Comparison of ENCODE assay signal across 9 mouse cellular contexts in genomic region chr15:81264392-81265095, GRCm38 (mm10). TPM values are rescaled to one million over a fixed set of nuclear protein-coding genes. Genes with fewer than 3 reads are reported as not detected.
DNase-seq lines count a peak whose midpoint lies in the region; ATAC-seq and TF ChIP-seq lines count a peak whose summit lies in the region.
"Had no signal": no experiment of that assay in that cellular context is flagged by ENCODE, and none has a peak within 500 bp of the region (broad histone marks: within the 10 kb centered on the region; RNA-seq: fewer than 3 reads in every experiment).

No protein-coding gene starts in this region.

- peak; percentile 29; the same call in 1 of the 2 replicates for ATAC-seq in forebrain, postnatal 0 days
- no peak for ATAC-seq in forebrain, embryonic 11.5 days (replicated peaks; ENCODE audit: low FRiP score)

- WGBS in forebrain, postnatal 0 days = 37% methylated on average over 16 of the region's 16 CpGs
- WGBS in forebrain, embryonic 11.5 days = 39% methylated on average over 16 of the region's 16 CpGs
- WGBS in olfactory bulb, adult 2 months = 24% methylated on average over 16 of the region's 16 CpGs
- 43% methylated on average over 16 of the region's 16 CpGs for WGBS in forebrain, embryonic 10.5 days

- intact Hi-C loops in gastrocnemius, postnatal 14 days (cut with DNase I; ENCODE audit: low total_unique reads) = no loop called here

- H3K4me2 ChIP-seq in forebrain, postnatal 0 days (ENCODE audit: low read depth) = no peak overlapping the region
- H3K4me2 ChIP-seq in forebrain, embryonic 11.5 days (ENCODE audit: low read depth, low read length, severe bottlenecking) = no peak overlapping the region
- H3K4me2 ChIP-seq: embryonic facial prominence, embryonic 15.5 days had no signal

- H3K27ac ChIP-seq in forebrain, postnatal 0 days (ENCODE audit: low read depth, low read length) = no peak overlapping the region
- H3K27ac ChIP-seq in forebrain, embryonic 11.5 days (ENCODE audit: low read depth, low read length) = no peak overlapping the region
- H3K27ac ChIP-seq in olfactory bulb, adult 2 months (ENCODE audit: insufficient read depth, low read depth, low read length) = peak overlapping the region; percentile 67
- H3K27ac ChIP-seq in forebrain, embryonic 10.5 days = no peak overlapping the region
- H3K27ac ChIP-seq: embryonic facial prominence, embryonic 15.5 days had no signal

- no peak overlapping the region for H3K4me3 ChIP-seq in forebrain, postnatal 0 days (ENCODE audit: low read depth, low read length)
- H3K4me3 ChIP-seq in forebrain, embryonic 11.5 days (ENCODE audit: low read depth, low read length) = no peak overlapping the region
- H3K4me3 ChIP-seq in olfactory bulb, adult 2 months (ENCODE audit: insufficient read depth, low read depth, low read length) = no peak overlapping the region
- no peak overlapping the region for H3K4me3 ChIP-seq in forebrain, embryonic 10.5 days
- H3K4me3 ChIP-seq: embryonic facial prominence, embryonic 15.5 days had no signal

- H3K27me3 ChIP-seq in forebrain, postnatal 0 days (ENCODE audit: insufficient read depth, low read length) = no peaks in the 10 kb centered on the region
- no peaks in the 10 kb centered on the region for H3K27me3 ChIP-seq in forebrain, embryonic 11.5 days (ENCODE audit: control insufficient read depth, insufficient read depth, low read length)
- peaks cover 10% of the 10 kb centered on the region; the same call in 1 of the 2 replicates for H3K27me3 ChIP-seq in forebrain, embryonic 10.5 days (ENCODE audit: poor library complexity, severe bottlenecking)
- H3K27me3 ChIP-seq: embryonic facial prominence, embryonic 15.5 days had no signal

- TF ChIP-seq POLR2A in olfactory bulb, adult 2 months (IDR thresholded peaks at IDR 0.05; ENCODE audit: insufficient read depth, low read depth, low read length) = no peak

- H3K9ac ChIP-seq in forebrain, postnatal 0 days = peak overlapping the region; percentile 14; the same call in 1 of the 2 replicates
- no peak overlapping the region for H3K9ac ChIP-seq in forebrain, embryonic 11.5 days (ENCODE audit: low read length)
- H3K9ac ChIP-seq: embryonic facial prominence, embryonic 15.5 days had no signal

- no peaks in the 10 kb centered on the region for H3K36me3 ChIP-seq in forebrain, postnatal 0 days (ENCODE audit: insufficient read depth)
- no peaks in the 10 kb centered on the region for H3K36me3 ChIP-seq in forebrain, embryonic 11.5 days (ENCODE audit: control insufficient read depth, insufficient read depth, low read length)
- no peaks in the 10 kb centered on the region for H3K36me3 ChIP-seq in forebrain, embryonic 10.5 days (replicated peaks)
- H3K36me3 ChIP-seq: embryonic facial prominence, embryonic 15.5 days had no signal

- TF ChIP-seq CTCF in forebrain, postnatal 0 days (IDR thresholded peaks at IDR 0.05; ENCODE audit: low read depth) = no peak
- TF ChIP-seq CTCF in olfactory bulb, adult 2 months (IDR thresholded peaks at IDR 0.05; ENCODE audit: insufficient read depth, low read depth, low read length) = no peak

- H3K9me3 ChIP-seq in forebrain, postnatal 0 days (ENCODE audit: low read length) = no peaks in the 10 kb centered on the region
- H3K9me3 ChIP-seq in forebrain, embryonic 11.5 days (ENCODE audit: control insufficient read depth, low read length) = no peaks in the 10 kb centered on the region
- peaks cover 4% of the 10 kb centered on the region; the same call in 1 of the 2 replicates for H3K9me3 ChIP-seq in forebrain, embryonic 10.5 days
- H3K9me3 ChIP-seq: embryonic facial prominence, embryonic 15.5 days had no signal

- DNase-seq in forebrain, postnatal 0 days = no peak
- DNase-seq in forebrain, embryonic 11.5 days (ENCODE audit: low spot score) = no peak
- peak; percentile 97 for DNase-seq in NIH3T3 (ENCODE audit: low read depth)
- DNase-seq in gastrocnemius, postnatal 14 days = peak; percentile 87
- DNase-seq in left cerebral cortex, adult 11 months (ENCODE audit: low spot score) = peak; percentile 48
- no peak for DNase-seq in kidney, adult 9 months
- no peak for DNase-seq in forebrain, embryonic 10.5 days (ENCODE audit: extremely low spot score, low spot score)

- H3K4me1 ChIP-seq in forebrain, postnatal 0 days (ENCODE audit: insufficient read depth) = no peaks in the 10 kb centered on the region
- H3K4me1 ChIP-seq in forebrain, embryonic 11.5 days (replicated peaks; ENCODE audit: control insufficient read depth, insufficient read depth, low read length) = no peaks in the 10 kb centered on the region
- H3K4me1 ChIP-seq in olfactory bulb, adult 2 months (ENCODE audit: control insufficient read depth, insufficient read depth, low read length) = peaks cover 9% of the 10 kb centered on the region
- H3K4me1 ChIP-seq in forebrain, embryonic 10.5 days = peaks cover 8% of the 10 kb centered on the region

RNA-seq across cellular contexts. Expression of gene Mchr1, which starts 29.2 kb away (rescaled TPM):
- total RNA-seq in forebrain, postnatal 0 days (2014; rRNA removed) = 4.5 and 4.8 TPM in 2 replicates
- 3.2 and 4.7 TPM in 2 replicates for polyA plus RNA-seq in forebrain, postnatal 0 days (2015; fragmentation: Nextera tagmentation; extraction: Ambion mirVana)
- 0.49 TPM in 1 of 2 replicates, not detected in the other for polyA plus RNA-seq in forebrain, embryonic 11.5 days (2014; fragmentation: Nextera tagmentation; extraction: Ambion mirVana)
- 1 to 10 TPM; 1.5 to 1.9 TPM for total RNA-seq in gastrocnemius, postnatal 14 days (2021)
- not detected in 2 replicates for polyA plus RNA-seq in olfactory bulb, adult 2 months (2012; ENCODE audit: insufficient read depth, insufficient read length, low replicate concordance, missing spikeins)
- polyA plus RNA-seq in forebrain, embryonic 10.5 days (2016; fragmentation: Nextera tagmentation; extraction: Ambion mirVana) = not detected in 2 replicates

Comparison
In these comparisons a context has a peak if more than half of its experiments do, and no peak if none do; other contexts are left out.
1. DNase-seq: peak in NIH3T3 (single experiment), gastrocnemius, postnatal 14 days (single experiment) and left cerebral cortex, adult 11 months (single experiment); none in forebrain, postnatal 0 days (single experiment), forebrain, embryonic 11.5 days (single experiment), kidney, adult 9 months (single experiment) and forebrain, embryonic 10.5 days (single experiment).